Mouse (Mus musculus): ENCODE data around the gene Cacna2d1. TPM values are rescaled to one million over a fixed set of nuclear protein-coding genes. Genes with fewer than 3 reads are reported as not detected.

Gene Cacna2d1
- total RNA-seq, 2 experiments from 2014 or later: 57.2 to 62.6 TPM

Other genes starting within 250 kb of the Cacna2d1 start
- gene Speer4c, start 220.4 kb upstream of the Cacna2d1 start, total RNA-seq (2021): under 1 TPM in 1 of 2 experiments, not detected in 1; 0.41 TPM